Mouse (Mus musculus) limb, embryonic 14.5 days (tissue): ENCODE measurements around the gene Gm49384. TPM values are rescaled to one million over a fixed set of nuclear protein-coding genes. Genes with fewer than 3 reads are reported as not detected.
A peak's percentile ranks its signal among the peaks of the same experiment; 100 is the strongest.

ENCODE experiments used
- ATAC-seq: fragments of 200-750 bp; cut with Nextera tagmentation; 2 replicates; pipeline ENCODE4 v1.8.0; 2017; ENCODE audit warnings: low read depth, moderate number of reproducible peaks, moderate TSS enrichment; ENCODE audit not compliant: low FRiP score
- DNase-seq: peaks from one replicate; pipeline ENCODE4 v3.0.0-alpha.2; 2015; ENCODE audit warnings: low spot score
- H3K27ac ChIP-seq: fragments of 300-500 bp; sonication (generic); replicated peaks from 2 replicates; pipeline ENCODE4 v1.5.1; 2014; ENCODE audit warnings: low read depth, mild to moderate bottlenecking, low read length, moderate library complexity, mixed read lengths
- H3K27me3 ChIP-seq: fragments of 300-500 bp; sonication (generic); 2 replicates; pipeline ENCODE4 v1.6.1; 2014; ENCODE audit warnings: low read length, mixed read lengths; ENCODE audit not compliant: control insufficient read depth, insufficient read depth
- H3K36me3 ChIP-seq: fragments of 300-500 bp; sonication (generic); 2 replicates; pipeline ENCODE4 v1.6.1; 2014; ENCODE audit warnings: mild to moderate bottlenecking, low read length, moderate library complexity, mixed read lengths; ENCODE audit not compliant: control insufficient read depth, insufficient read depth
- H3K4me1 ChIP-seq: fragments of 300-500 bp; sonication (generic); 2 replicates; pipeline ENCODE4 v1.6.1; 2014; ENCODE audit warnings: antibody characterized with exemption, low read length, mixed read lengths; ENCODE audit not compliant: control insufficient read depth, insufficient read depth
- H3K4me2 ChIP-seq: fragments of 300-500 bp; sonication (generic); replicated peaks from 2 replicates; pipeline ENCODE4 v1.6.1; 2014; ENCODE audit warnings: low read depth, mild to moderate bottlenecking, low read length, moderate library complexity; ENCODE audit not compliant: severe bottlenecking
- H3K4me3 ChIP-seq: fragments of 300-500 bp; sonication (generic); replicated peaks from 2 replicates; pipeline ENCODE4 v1.5.1; 2014; ENCODE audit warnings: low read length
- H3K9ac ChIP-seq: fragments of 300-500 bp; sonication (generic); 2 replicates; pipeline ENCODE4 v1.6.1; 2014; ENCODE audit warnings: mild to moderate bottlenecking, low read depth, low read length, moderate library complexity; ENCODE audit not compliant: severe bottlenecking
- H3K9me3 ChIP-seq: fragments of 300-500 bp; sonication (generic); 2 replicates; pipeline ENCODE4 v1.6.1; 2016; ENCODE audit warnings: low read length; ENCODE audit not compliant: control insufficient read depth
- POLR2A ChIP-seq: fragments of 200-500 bp; IDR thresholded peaks from 2 replicates; pipeline ENCODE4 v1.8.0; 2012; ENCODE audit warnings: inconsistent platforms, mild to moderate bottlenecking, moderate library complexity, borderline replicate concordance; ENCODE audit not compliant: insufficient read depth, insufficient read length; ENCODE audit errors: extremely low read depth
- WGBS: fragments of 180-500 bp; shearing (Covaris S2); extraction: QIAGEN DNeasy Blood & Tissue Kit; methylation state at CpG from one replicate; pipeline ENCODE4 v1.1.7; 2014; 5-methylcytosine and 5-hydroxymethylcytosine counted together
- polyA plus RNA-seq, 2 experiments: library from polyadenylated mRNA; depleted of rRNA in 1 of 2; stranded (reverse) in 1 of 2; unstranded in 1 of 2; fragments of >200 nt; fragmentation: Nextera tagmentation in 1 of 2; extraction: Ambion mirVana in 1 of 2; gene quantifications; 2 replicates each; pipeline versions ENCODE4 v1.2.1 to v1.2.3; 2012 to 2014

Gm49384 gene
- polyA plus RNA-seq (2012; rRNA removed) (3.7 and 10.0 TPM in 2 replicates), polyA plus RNA-seq (2014; fragmentation: Nextera tagmentation; extraction: Ambion mirVana) (18.8 and 19.3 TPM in 2 replicates)

DNA sequence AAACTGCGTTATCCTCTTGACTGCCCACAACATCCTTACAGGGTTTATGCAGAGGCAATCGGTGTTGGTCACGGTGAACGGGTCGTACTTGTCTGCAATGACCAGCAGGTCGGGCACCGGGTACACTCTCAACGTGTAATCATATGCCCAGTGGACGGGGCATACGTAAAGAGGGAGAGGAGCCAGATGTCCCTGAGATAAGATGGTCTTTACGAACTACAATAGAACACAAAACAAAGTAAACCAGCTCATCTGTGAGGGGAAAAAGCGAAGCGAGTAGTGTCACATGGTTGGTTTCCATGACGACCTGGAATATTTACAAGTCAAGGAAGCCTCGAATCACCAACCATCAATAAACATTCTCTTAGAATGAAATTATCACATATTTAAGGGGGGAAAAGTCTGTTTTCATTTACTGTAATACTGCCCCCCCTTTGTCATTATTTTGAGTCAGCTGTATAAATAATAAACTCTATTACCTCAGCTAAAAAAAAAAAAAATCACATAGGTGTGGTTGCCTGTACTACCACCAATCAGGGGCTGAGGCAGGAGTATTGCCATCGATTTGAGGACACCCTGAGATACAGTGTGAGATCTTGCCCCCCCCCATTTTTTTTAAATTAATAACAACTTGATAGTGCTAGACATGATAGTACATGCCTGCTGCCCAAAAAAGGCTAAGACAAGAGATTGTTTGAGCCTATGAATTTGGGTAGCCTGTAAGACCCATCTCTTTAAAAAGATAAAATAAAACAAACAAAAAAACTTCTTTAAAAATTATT lies at the start of gene Gm49384:
Gene Gm49384 (minus strand): TSS at position 216 of the 782 bp plus-strand sequence.
- H3K4me1 ChIP-seq, result no peaks in the 10 kb centered on the region; the same call in 1 of the 2 replicates
- H3K27me3 ChIP-seq, result no peaks in the 10 kb centered on the region
- peaks cover 45% of the 10 kb centered on the region for H3K36me3 ChIP-seq
- no peak within 1 kb of the TSS for H3K4me2 ChIP-seq
- ATAC-seq (no peak), DNase-seq (no peak)
- no peak for TF ChIP-seq POLR2A
- no peak within 1 kb of the TSS for H3K27ac ChIP-seq
- 86% methylated on average over 16 of the region's 16 CpGs for WGBS
- H3K9me3 ChIP-seq, result no peaks in the 10 kb centered on the region
- H3K4me3 ChIP-seq, result no peak within 1 kb of the TSS
- no peak within 1 kb of the TSS for H3K9ac ChIP-seq

DNA sequence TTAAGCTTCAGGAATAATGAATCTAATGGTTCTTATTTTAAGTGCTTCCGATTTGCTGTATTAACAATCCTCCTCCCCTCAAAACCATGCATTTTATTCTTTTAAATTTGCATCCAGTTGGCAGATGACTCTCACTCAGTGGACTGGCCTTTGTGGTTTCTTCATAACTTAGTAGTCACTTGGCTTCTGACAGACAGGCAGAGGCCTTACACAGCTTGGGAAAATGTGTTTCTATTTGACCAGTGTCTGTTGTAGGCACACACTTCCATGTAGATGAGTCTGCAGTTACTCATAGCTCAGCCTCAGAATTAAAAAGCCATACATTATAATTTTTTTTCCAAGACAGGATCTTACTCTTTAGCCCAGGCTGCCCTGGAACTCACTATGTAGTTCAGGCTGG lies 49.7 kb upstream of the Gm49384 start:
- DNase-seq (no peak), ATAC-seq (no peak)
- no peaks in the 10 kb centered on the region for H3K4me1 ChIP-seq
- TF ChIP-seq POLR2A, result no peak
- H3K9ac ChIP-seq, result no peak overlapping the region
- no peaks in the 10 kb centered on the region for H3K9me3 ChIP-seq
- no peak overlapping the region for H3K4me2 ChIP-seq
- no peaks in the 10 kb centered on the region for H3K36me3 ChIP-seq
- no peaks in the 10 kb centered on the region for H3K27me3 ChIP-seq
- H3K27ac ChIP-seq, result no peak overlapping the region
- no peak overlapping the region for H3K4me3 ChIP-seq
- 90% methylated on average over 1 of the region's 1 CpGs for WGBS

- no peaks in the 10 kb centered on the region for H3K27me3 ChIP-seq
- H3K9me3 ChIP-seq, result no peaks in the 10 kb centered on the region
- WGBS, result 88% methylated on average over 8 of the region's 8 CpGs
- no peak overlapping the region for H3K27ac ChIP-seq
- no peak overlapping the region for H3K4me3 ChIP-seq
- no peaks in the 10 kb centered on the region for H3K36me3 ChIP-seq
- DNase-seq (no peak), ATAC-seq (no peak)
- no peak for TF ChIP-seq POLR2A
- no peak overlapping the region for H3K4me2 ChIP-seq
- no peak overlapping the region for H3K9ac ChIP-seq
- no peaks in the 10 kb centered on the region for H3K4me1 ChIP-seq
These were observed 46.7 kb upstream of the Gm49384 start for GRCm38 (mm10) chr12:69250756-69251155.

- no peak for TF ChIP-seq POLR2A
- Histone ChIP-seq H3K4me1 (no peaks in the 10 kb centered on the region), H3K4me3 (no peak overlapping the region), H3K27ac (no peak overlapping the region), H3K9me3 (no peaks in the 10 kb centered on the region), H3K4me2 (no peak overlapping the region), H3K36me3 (no peaks in the 10 kb centered on the region), H3K9ac (no peak overlapping the region), H3K27me3 (no peaks in the 10 kb centered on the region)
- DNase-seq (no peak), ATAC-seq (no peak)
- WGBS, result 86% methylated on average over 4 of the region's 4 CpGs
These were observed 45.7 kb upstream of the Gm49384 start for GRCm38 (mm10) chr12:69249766-69250165.

GRCm38 (mm10) chr12:69241771-69242431 lies 37.8 kb upstream of the Gm49384 start:
- H3K9ac ChIP-seq, result peak overlapping the region; percentile 89
- no peaks in the 10 kb centered on the region for H3K27me3 ChIP-seq
- no peaks in the 10 kb centered on the region for H3K9me3 ChIP-seq
- 0 out of 2 replicates have a peak, but pooled peaks have one; percentile 57 for TF ChIP-seq POLR2A
- H3K4me1 ChIP-seq, result peaks cover 4% of the 10 kb centered on the region
- ATAC-seq (peak; percentile 90), DNase-seq (peak; percentile 75)
- under 1% methylated on average over 55 of the region's 64 CpGs for WGBS
- H3K27ac ChIP-seq, result peak overlapping the region; percentile 73
- H3K4me3 ChIP-seq, result peak overlapping the region; percentile 61
- peak overlapping the region; percentile 65 for H3K4me2 ChIP-seq
- no peaks in the 10 kb centered on the region for H3K36me3 ChIP-seq
